Mouse (Mus musculus): ENCODE data around the gene Rora. TPM values are rescaled to one million over a fixed set of nuclear protein-coding genes. Genes with fewer than 3 reads are reported as not detected.
A peak's percentile ranks its signal among the peaks of the same experiment; 100 is the strongest.

Rora gene
- polyA plus RNA-seq, 1 experiment from 2014 or later = 6.0 TPM

GRCm38 (mm10) chr9:68881896-68882295, 228.3 kb downstream of the Rora start:
- H3K4me3 ChIP-seq (ENCODE audit: low read depth, low read length) = no peak overlapping the region
- no peak overlapping the region for H3K27ac ChIP-seq (ENCODE audit: low read depth, low read length)
- H3K4me2 ChIP-seq (ENCODE audit: low read depth, low read length, severe bottlenecking) = no peak overlapping the region
- no peak overlapping the region for H3K9ac ChIP-seq (ENCODE audit: low read length)
- no peaks in the 10 kb centered on the region for H3K9me3 ChIP-seq (ENCODE audit: control insufficient read depth, low read length)
- H3K36me3 ChIP-seq (ENCODE audit: control insufficient read depth, insufficient read depth, low read length) = no peaks in the 10 kb centered on the region
- peak; percentile 54 for DNase-seq (ENCODE audit: low spot score)
- H3K4me1 ChIP-seq (replicated peaks; ENCODE audit: control insufficient read depth, insufficient read depth, low read length) = peaks cover 7% of the 10 kb centered on the region; the same call in 1 of the 2 replicates
- peak; percentile 64; the same call in 1 of the 2 replicates for ATAC-seq (replicated peaks; ENCODE audit: low FRiP score)
- 13% methylated on average over 6 of the region's 6 CpGs for WGBS
- no peaks in the 10 kb centered on the region for H3K27me3 ChIP-seq (ENCODE audit: control insufficient read depth, insufficient read depth, low read length)

DNA sequence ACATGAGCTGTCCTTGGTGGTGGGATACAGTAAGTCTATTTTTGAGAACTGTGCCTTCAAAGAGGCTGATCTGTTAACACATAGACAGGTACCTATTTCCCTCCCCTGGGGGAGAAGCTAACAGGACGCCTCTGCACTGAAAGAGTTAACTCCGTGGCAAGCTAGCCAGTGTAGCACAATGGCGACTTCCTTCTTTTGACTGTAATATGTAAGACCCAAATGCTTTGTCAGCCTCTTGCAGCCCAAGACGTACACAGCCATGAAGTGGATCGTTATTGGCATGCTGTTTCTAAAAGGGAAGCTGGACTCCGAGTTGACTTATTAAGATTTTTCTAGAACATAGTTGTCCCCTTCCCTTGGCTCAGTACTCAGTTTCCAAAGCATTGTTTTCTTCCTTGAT, 229.4 kb downstream of the Rora start:
- no peaks in the 10 kb centered on the region for H3K36me3 ChIP-seq (ENCODE audit: control insufficient read depth, insufficient read depth, low read length)
- H3K27me3 ChIP-seq (ENCODE audit: control insufficient read depth, insufficient read depth, low read length) = no peaks in the 10 kb centered on the region
- peaks cover 7% of the 10 kb centered on the region; the same call in 1 of the 2 replicates for H3K4me1 ChIP-seq (replicated peaks; ENCODE audit: control insufficient read depth, insufficient read depth, low read length)
- H3K27ac ChIP-seq (ENCODE audit: low read depth, low read length) = no peak overlapping the region
- H3K9ac ChIP-seq (ENCODE audit: low read length) = no peak overlapping the region
- 39% methylated on average over 6 of the region's 6 CpGs for WGBS
- DNase-seq (ENCODE audit: low spot score) (no peak), ATAC-seq (replicated peaks; ENCODE audit: low FRiP score) (no peak)
- H3K4me2 ChIP-seq (ENCODE audit: low read depth, low read length, severe bottlenecking) = no peak overlapping the region
- no peaks in the 10 kb centered on the region for H3K9me3 ChIP-seq (ENCODE audit: control insufficient read depth, low read length)
- H3K4me3 ChIP-seq (ENCODE audit: low read depth, low read length) = no peak overlapping the region

- ATAC-seq (replicated peaks; ENCODE audit: low FRiP score) (no peak), DNase-seq (ENCODE audit: low spot score) (no peak)
- H3K36me3 ChIP-seq (ENCODE audit: control insufficient read depth, insufficient read depth, low read length) = no peaks in the 10 kb centered on the region
- no peaks in the 10 kb centered on the region for H3K27me3 ChIP-seq (ENCODE audit: control insufficient read depth, insufficient read depth, low read length)
- no peak overlapping the region for H3K4me2 ChIP-seq (ENCODE audit: low read depth, low read length, severe bottlenecking)
- peaks cover 7% of the 10 kb centered on the region; the same call in 1 of the 2 replicates for H3K4me1 ChIP-seq (replicated peaks; ENCODE audit: control insufficient read depth, insufficient read depth, low read length)
- no peaks in the 10 kb centered on the region for H3K9me3 ChIP-seq (ENCODE audit: control insufficient read depth, low read length)
- no peak overlapping the region for H3K9ac ChIP-seq (ENCODE audit: low read length)
- WGBS = 92% methylated on average over 8 of the region's 8 CpGs
- no peak overlapping the region for H3K27ac ChIP-seq (ENCODE audit: low read depth, low read length)
- no peak overlapping the region for H3K4me3 ChIP-seq (ENCODE audit: low read depth, low read length)
Measured at GRCm38 (mm10) chr9:68883687-68884086, 230.1 kb downstream of the Rora start.

DNA sequence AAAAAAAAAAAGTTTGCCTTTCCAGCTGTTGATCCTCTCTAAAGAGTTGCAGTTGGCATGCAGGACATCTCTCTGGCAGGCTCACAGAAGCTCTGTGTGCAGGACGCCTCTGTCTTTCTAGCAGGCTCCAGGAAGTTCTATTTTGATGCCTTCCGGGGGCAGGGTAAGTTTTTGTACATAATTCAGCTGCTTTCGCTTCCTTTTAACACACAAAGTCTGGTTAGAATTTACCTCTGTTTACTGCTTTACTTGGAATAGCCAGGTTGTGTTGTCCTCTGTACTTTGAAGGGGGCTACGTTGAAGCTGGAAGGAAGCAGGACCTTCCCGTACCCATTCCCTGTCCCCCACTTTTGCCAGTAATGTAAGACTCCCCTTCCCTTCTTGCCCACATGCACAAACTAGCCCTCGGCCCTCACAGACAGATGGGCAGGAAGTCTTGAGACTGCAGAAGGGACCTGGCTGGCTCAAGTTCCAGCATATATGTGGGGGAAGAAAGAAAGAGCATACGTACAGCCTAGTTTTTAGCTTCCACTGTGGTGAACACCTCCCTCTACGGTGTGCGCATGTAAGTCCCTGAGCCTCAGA, 231.0 kb downstream of the Rora start:
- Histone ChIP-seq H3K27ac (ENCODE audit: low read depth, low read length) (no peak overlapping the region), H3K9me3 (ENCODE audit: control insufficient read depth, low read length) (no peaks in the 10 kb centered on the region), H3K4me3 (ENCODE audit: low read depth, low read length) (no peak overlapping the region), H3K9ac (ENCODE audit: low read length) (no peak overlapping the region), H3K4me1 (replicated peaks; ENCODE audit: control insufficient read depth, insufficient read depth, low read length) (peaks cover 7% of the 10 kb centered on the region; the same call in 1 of the 2 replicates), H3K27me3 (ENCODE audit: control insufficient read depth, insufficient read depth, low read length) (no peaks in the 10 kb centered on the region), H3K4me2 (ENCODE audit: low read depth, low read length, severe bottlenecking) (no peak overlapping the region), H3K36me3 (ENCODE audit: control insufficient read depth, insufficient read depth, low read length) (no peaks in the 10 kb centered on the region)
- DNase-seq (ENCODE audit: low spot score) (no peak), ATAC-seq (replicated peaks; ENCODE audit: low FRiP score) (no peak)
- 85% methylated on average over 9 of the region's 9 CpGs for WGBS

- Histone ChIP-seq H3K4me1 (replicated peaks; ENCODE audit: control insufficient read depth, insufficient read depth, low read length) (no peaks in the 10 kb centered on the region), H3K4me3 (ENCODE audit: low read depth, low read length) (no peak overlapping the region), H3K27ac (ENCODE audit: low read depth, low read length) (no peak overlapping the region), H3K27me3 (ENCODE audit: control insufficient read depth, insufficient read depth, low read length) (no peaks in the 10 kb centered on the region), H3K4me2 (ENCODE audit: low read depth, low read length, severe bottlenecking) (no peak overlapping the region), H3K9ac (ENCODE audit: low read length) (no peak overlapping the region), H3K9me3 (ENCODE audit: control insufficient read depth, low read length) (no peaks in the 10 kb centered on the region), H3K36me3 (ENCODE audit: control insufficient read depth, insufficient read depth, low read length) (no peaks in the 10 kb centered on the region)
- DNase-seq (ENCODE audit: low spot score) = no peak
- WGBS = 55% methylated on average over 8 of the region's 8 CpGs
- no peak for ATAC-seq (replicated peaks; ENCODE audit: low FRiP score)
Measured at GRCm38 (mm10) chr9:68888670-68889069, 235.1 kb downstream of the Rora start.

DNA sequence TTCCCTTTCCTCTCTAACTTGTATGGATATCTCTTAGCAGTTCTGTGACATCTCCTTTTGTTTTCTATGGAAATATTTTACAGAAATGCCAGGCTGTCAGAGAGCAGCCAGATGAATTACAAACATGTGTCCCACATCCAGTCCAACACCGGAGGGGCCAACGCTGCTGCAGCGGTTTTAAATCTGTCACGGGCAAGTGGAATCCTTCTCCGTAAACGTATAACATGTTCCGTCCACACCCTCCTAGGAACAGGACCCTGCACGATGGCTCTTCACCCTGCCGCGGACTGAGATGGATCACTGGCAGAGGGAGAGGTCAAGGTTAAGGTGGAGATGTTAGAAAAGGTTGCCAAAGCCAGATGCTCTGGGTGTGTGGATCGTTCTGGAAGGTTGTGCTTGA, 237.8 kb downstream of the Rora start:
- H3K4me2 ChIP-seq (ENCODE audit: low read depth, low read length, severe bottlenecking) = no peak overlapping the region
- no peak overlapping the region for H3K9ac ChIP-seq (ENCODE audit: low read length)
- no peak overlapping the region for H3K27ac ChIP-seq (ENCODE audit: low read depth, low read length)
- WGBS = 84% methylated on average over 11 of the region's 11 CpGs
- no peak overlapping the region for H3K4me3 ChIP-seq (ENCODE audit: low read depth, low read length)
- no peaks in the 10 kb centered on the region for H3K9me3 ChIP-seq (ENCODE audit: control insufficient read depth, low read length)
- DNase-seq (ENCODE audit: low spot score) = no peak
- no peaks in the 10 kb centered on the region for H3K27me3 ChIP-seq (ENCODE audit: control insufficient read depth, insufficient read depth, low read length)
- 0 out of 2 replicates have a peak, but pooled peaks cover 2% of the 10 kb centered on the region for H3K4me1 ChIP-seq (replicated peaks; ENCODE audit: control insufficient read depth, insufficient read depth, low read length)
- H3K36me3 ChIP-seq (ENCODE audit: control insufficient read depth, insufficient read depth, low read length) = no peaks in the 10 kb centered on the region
- no peak for ATAC-seq (replicated peaks; ENCODE audit: low FRiP score)

DNA sequence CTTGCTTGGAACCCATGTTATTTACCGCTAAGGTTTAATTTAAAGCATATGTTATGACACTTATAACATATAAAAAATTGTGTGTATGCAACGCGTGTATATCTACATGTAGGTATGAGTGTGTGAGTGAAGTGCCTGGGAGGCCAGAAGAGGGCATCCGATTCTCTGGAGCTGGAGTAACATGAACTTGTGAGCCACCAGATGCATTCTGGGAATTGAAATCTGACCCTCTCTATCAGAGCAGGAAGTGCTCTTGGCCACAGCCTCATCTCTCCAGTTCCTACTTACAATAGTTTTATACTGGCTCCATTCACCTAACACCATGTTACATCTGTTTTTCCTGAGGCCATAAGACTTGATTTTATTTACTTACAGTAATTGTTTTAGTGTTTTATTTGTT, 238.8 kb downstream of the Rora start:
- WGBS = 95% methylated on average over 4 of the region's 4 CpGs
- H3K4me2 ChIP-seq (ENCODE audit: low read depth, low read length, severe bottlenecking) = no peak overlapping the region
- ATAC-seq (replicated peaks; ENCODE audit: low FRiP score) (no peak), DNase-seq (ENCODE audit: low spot score) (no peak)
- H3K9ac ChIP-seq (ENCODE audit: low read length) = no peak overlapping the region
- no peak overlapping the region for H3K27ac ChIP-seq (ENCODE audit: low read depth, low read length)
- H3K4me1 ChIP-seq (replicated peaks; ENCODE audit: control insufficient read depth, insufficient read depth, low read length) = 0 out of 2 replicates have a peak, but pooled peaks cover 2% of the 10 kb centered on the region
- no peaks in the 10 kb centered on the region for H3K36me3 ChIP-seq (ENCODE audit: control insufficient read depth, insufficient read depth, low read length)
- no peaks in the 10 kb centered on the region for H3K9me3 ChIP-seq (ENCODE audit: control insufficient read depth, low read length)
- no peak overlapping the region for H3K4me3 ChIP-seq (ENCODE audit: low read depth, low read length)
- no peaks in the 10 kb centered on the region for H3K27me3 ChIP-seq (ENCODE audit: control insufficient read depth, insufficient read depth, low read length)

- Histone ChIP-seq H3K27me3 (ENCODE audit: control insufficient read depth, insufficient read depth, low read length) (no peaks in the 10 kb centered on the region), H3K36me3 (ENCODE audit: control insufficient read depth, insufficient read depth, low read length) (no peaks in the 10 kb centered on the region), H3K27ac (ENCODE audit: low read depth, low read length) (no peak overlapping the region), H3K9ac (ENCODE audit: low read length) (no peak overlapping the region), H3K4me3 (ENCODE audit: low read depth, low read length) (no peak overlapping the region), H3K4me1 (replicated peaks; ENCODE audit: control insufficient read depth, insufficient read depth, low read length) (0 out of 2 replicates have a peak, but pooled peaks cover 2% of the 10 kb centered on the region), H3K9me3 (ENCODE audit: control insufficient read depth, low read length) (no peaks in the 10 kb centered on the region), H3K4me2 (ENCODE audit: low read depth, low read length, severe bottlenecking) (no peak overlapping the region)
- DNase-seq (ENCODE audit: low spot score) = no peak
- 78% methylated on average over 6 of the region's 6 CpGs for WGBS
- no peak for ATAC-seq (replicated peaks; ENCODE audit: low FRiP score)
Measured at GRCm38 (mm10) chr9:68892859-68893258, 239.3 kb downstream of the Rora start.

DNA sequence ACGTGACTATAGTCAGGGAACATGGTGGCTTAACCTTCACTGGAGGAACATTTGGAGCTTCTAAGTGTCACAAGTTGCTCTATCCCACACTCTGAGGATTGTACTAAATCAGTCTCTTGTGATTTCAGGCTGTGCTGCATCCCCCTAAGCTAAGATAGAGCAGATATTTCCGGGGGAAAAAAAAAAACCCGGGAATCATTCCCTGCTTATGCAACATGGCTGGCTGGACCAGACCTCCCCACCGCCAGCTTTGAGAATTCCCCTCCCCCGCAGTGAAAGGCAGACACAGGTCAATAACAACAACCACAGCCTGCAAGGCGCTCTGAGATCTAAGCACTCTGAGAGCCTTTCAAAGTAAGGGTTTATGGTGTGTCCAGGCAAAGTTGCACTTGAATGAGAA, 244.7 kb downstream of the Rora start:
- no peaks in the 10 kb centered on the region for H3K27me3 ChIP-seq (ENCODE audit: control insufficient read depth, insufficient read depth, low read length)
- H3K27ac ChIP-seq (ENCODE audit: low read depth, low read length) = no peak overlapping the region
- 0 out of 2 replicates have a peak, but pooled peaks cover 2% of the 10 kb centered on the region for H3K4me1 ChIP-seq (replicated peaks; ENCODE audit: control insufficient read depth, insufficient read depth, low read length)
- WGBS = 73% methylated on average over 6 of the region's 6 CpGs
- no peaks in the 10 kb centered on the region for H3K36me3 ChIP-seq (ENCODE audit: control insufficient read depth, insufficient read depth, low read length)
- no peak overlapping the region for H3K9ac ChIP-seq (ENCODE audit: low read length)
- H3K9me3 ChIP-seq (ENCODE audit: control insufficient read depth, low read length) = no peaks in the 10 kb centered on the region
- no peak overlapping the region for H3K4me3 ChIP-seq (ENCODE audit: low read depth, low read length)
- ATAC-seq (replicated peaks; ENCODE audit: low FRiP score) (no peak), DNase-seq (ENCODE audit: low spot score) (no peak)
- no peak overlapping the region for H3K4me2 ChIP-seq (ENCODE audit: low read depth, low read length, severe bottlenecking)

All from forebrain, embryonic 11.5 days (tissue).